Mouse (Mus musculus) cerebellum, adult 2 months (tissue): ENCODE results near the gene Pomt1.
"Not testable (repeated sequence)": the region's sequence is repeated elsewhere in the genome, so short reads cannot be mapped to it uniquely, and the experiment has no call there.

Source experiments
- CTCF ChIP-seq: fragments of 200-500 bp; IDR thresholded peaks from 2 replicates; pipeline ENCODE4 v1.5.1; 2011; ENCODE audit warnings: low read depth, mild to moderate bottlenecking, control low read depth, low read length, moderate library complexity, borderline replicate concordance; ENCODE audit not compliant: insufficient read depth
- POLR2A ChIP-seq: fragments of 200-500 bp; IDR thresholded peaks from 2 replicates; pipeline ENCODE4 v1.6.1; 2011; ENCODE audit warnings: low read length, control low read depth, borderline replicate concordance; ENCODE audit not compliant: insufficient read depth

- not testable (repeated sequence) for TF ChIP-seq CTCF, POLR2A
These were observed 59.5 kb downstream of the Pomt1 start for GRCm38 (mm10) chr2:32295842-32296241.
